Mouse (Mus musculus) lung, embryonic 14.5 days (tissue): ENCODE measurements around the gene Olfr370. TPM values are rescaled to one million over a fixed set of nuclear protein-coding genes. Genes with fewer than 3 reads are reported as not detected.

Experiments
- ATAC-seq: fragments of 200-750 bp; cut with Nextera tagmentation; 2 replicates; pipeline ENCODE4 v1.8.0; 2017; ENCODE audit warnings: mild to moderate bottlenecking, moderate TSS enrichment, moderate library complexity; ENCODE audit not compliant: insufficient read depth
- DNase-seq: peaks from one replicate; pipeline ENCODE4 v3.0.0-alpha.2; 2015
- H3K27ac ChIP-seq: fragments of 300-500 bp; sonication (generic); 2 replicates; pipeline ENCODE4 v1.5.1; 2014; ENCODE audit warnings: low read depth, mild to moderate bottlenecking, moderate library complexity
- H3K27me3 ChIP-seq: fragments of 300-500 bp; sonication (generic); 2 replicates; pipeline ENCODE4 v1.6.1; 2014; ENCODE audit warnings: low read length, control low read depth; ENCODE audit not compliant: insufficient read depth
- H3K36me3 ChIP-seq: fragments of 300-500 bp; sonication (generic); 2 replicates; pipeline ENCODE4 v1.6.1; 2014; ENCODE audit warnings: control low read depth; ENCODE audit not compliant: insufficient read depth
- H3K4me1 ChIP-seq: fragments of 300-500 bp; sonication (generic); 2 replicates; pipeline ENCODE4 v1.6.1; 2014; ENCODE audit warnings: antibody characterized with exemption, control low read depth; ENCODE audit not compliant: insufficient read depth
- H3K4me2 ChIP-seq: fragments of 300-500 bp; sonication (generic); 2 replicates; pipeline ENCODE4 v1.6.1; 2014; ENCODE audit warnings: mild to moderate bottlenecking
- H3K4me3 ChIP-seq: fragments of 300-500 bp; sonication (generic); 2 replicates; pipeline ENCODE4 v1.5.1; 2014; ENCODE audit warnings: low read depth, low read length
- H3K9ac ChIP-seq: fragments of 300-500 bp; sonication (generic); 2 replicates; pipeline ENCODE4 v1.6.1; 2014
- H3K9me3 ChIP-seq: fragments of 300-500 bp; sonication (generic); 2 replicates; pipeline ENCODE4 v1.6.1; 2016; ENCODE audit warnings: low read depth, low read length, control low read depth
- CTCF ChIP-seq: IDR thresholded peaks from 2 replicates; pipeline ENCODE4 v1.5.1; 2016; ENCODE audit warnings: antibody characterized with exemption, low read depth
- WGBS: fragments of 180-500 bp; shearing (Covaris S2); extraction: QIAGEN DNeasy Blood & Tissue Kit; methylation state at CpG from one replicate; pipeline ENCODE4 v1.1.7; 2014; 5-methylcytosine and 5-hydroxymethylcytosine counted together
- polyA plus RNA-seq: library from polyadenylated mRNA; unstranded; fragments of >200 nt; fragmentation: Nextera tagmentation; extraction: Ambion mirVana; gene quantifications from 2 replicates; pipeline ENCODE4 v1.2.1, GENCODE M21; 2014

Gene Olfr370
- polyA plus RNA-seq, 1 experiment from 2014 or later: not detected

GRCm38 (mm10) chr8:83590488-83591023, 55.0 kb downstream of the Olfr370 start:
- Histone ChIP-seq H3K4me2 (no peak overlapping the region), H3K9me3 (no peaks in the 10 kb centered on the region), H3K9ac (no peak overlapping the region), H3K4me3 (no peak overlapping the region), H3K4me1 (no peaks in the 10 kb centered on the region; the same call in 1 of the 2 replicates), H3K27me3 (no peaks in the 10 kb centered on the region), H3K36me3 (peaks cover 19% of the 10 kb centered on the region), H3K27ac (no peak overlapping the region)
- ATAC-seq (no peak), DNase-seq (no peak)
- TF ChIP-seq CTCF: peak; percentile 26; the same call in 1 of the 2 replicates
- 74% methylated on average over 7 of the region's 7 CpGs for WGBS

- H3K9ac ChIP-seq: peak overlapping the region; percentile 73; the same call in 1 of the 2 replicates
- 51% methylated on average over 3 of the region's 3 CpGs for WGBS
- TF ChIP-seq CTCF: no peak
- peak overlapping the region; percentile 88 for H3K4me2 ChIP-seq
- H3K36me3 ChIP-seq: peaks cover 18% of the 10 kb centered on the region
- H3K4me1 ChIP-seq: no peaks in the 10 kb centered on the region; the same call in 1 of the 2 replicates
- DNase-seq (no peak), ATAC-seq (no peak)
- H3K4me3 ChIP-seq: peak overlapping the region; percentile 70
- H3K9me3 ChIP-seq: no peaks in the 10 kb centered on the region
- no peaks in the 10 kb centered on the region for H3K27me3 ChIP-seq
- H3K27ac ChIP-seq: no peak overlapping the region
These were observed 57.1 kb downstream of the Olfr370 start for GRCm38 (mm10) chr8:83592682-83593081.

DNA sequence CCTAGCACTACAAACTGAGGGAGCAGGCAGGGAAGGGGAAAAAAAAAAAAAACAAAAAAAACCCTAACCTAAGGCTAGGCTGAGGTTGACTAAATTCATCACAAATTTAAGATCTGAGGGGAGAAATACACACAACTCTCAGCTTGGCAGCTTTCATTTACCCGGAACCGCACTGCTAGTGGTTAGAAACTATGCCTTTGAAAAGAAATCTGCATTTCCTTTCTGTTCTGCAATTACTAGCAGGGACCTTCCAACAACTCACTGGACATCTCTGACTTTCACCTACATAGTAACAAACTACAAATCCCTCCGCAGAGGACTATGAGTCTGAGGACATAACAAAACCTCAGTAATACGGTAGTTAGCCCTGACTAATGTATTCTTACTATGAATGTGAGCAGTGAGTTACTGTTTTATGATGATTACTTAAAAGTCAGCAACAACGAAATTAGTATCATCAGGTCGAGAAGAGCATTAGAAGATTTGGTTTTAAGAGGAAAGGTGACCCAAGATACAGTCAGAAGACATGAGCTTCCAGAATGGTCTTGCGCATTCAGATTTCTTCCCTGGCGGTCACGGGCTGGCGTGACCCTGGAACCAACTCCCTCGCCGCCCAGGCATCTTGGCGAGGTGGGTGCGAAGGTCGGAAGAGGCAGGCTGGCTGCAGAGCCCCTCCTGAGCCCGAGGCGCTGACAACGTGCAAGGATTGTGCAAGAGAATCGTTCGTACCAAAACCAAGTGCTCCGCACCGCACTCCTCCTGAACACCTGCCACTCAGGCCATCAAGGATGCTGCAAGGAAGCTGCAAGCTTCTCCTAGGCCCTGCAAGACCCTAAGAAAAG, 58.0 kb downstream of the Olfr370 start:
- no peaks in the 10 kb centered on the region for H3K9me3 ChIP-seq
- DNase-seq: peak; percentile 28
- 4% methylated on average over 22 of the region's 22 CpGs for WGBS
- peak overlapping the region; percentile 73 for H3K9ac ChIP-seq
- H3K4me3 ChIP-seq: peak overlapping the region; percentile 70
- H3K27me3 ChIP-seq: no peaks in the 10 kb centered on the region
- no peak for TF ChIP-seq CTCF
- H3K36me3 ChIP-seq: peaks cover 12% of the 10 kb centered on the region
- no peaks in the 10 kb centered on the region; the same call in 1 of the 2 replicates for H3K4me1 ChIP-seq
- H3K4me2 ChIP-seq: peak overlapping the region; percentile 88
- peak overlapping the region; percentile 76 for H3K27ac ChIP-seq
- no peak for ATAC-seq

DNA sequence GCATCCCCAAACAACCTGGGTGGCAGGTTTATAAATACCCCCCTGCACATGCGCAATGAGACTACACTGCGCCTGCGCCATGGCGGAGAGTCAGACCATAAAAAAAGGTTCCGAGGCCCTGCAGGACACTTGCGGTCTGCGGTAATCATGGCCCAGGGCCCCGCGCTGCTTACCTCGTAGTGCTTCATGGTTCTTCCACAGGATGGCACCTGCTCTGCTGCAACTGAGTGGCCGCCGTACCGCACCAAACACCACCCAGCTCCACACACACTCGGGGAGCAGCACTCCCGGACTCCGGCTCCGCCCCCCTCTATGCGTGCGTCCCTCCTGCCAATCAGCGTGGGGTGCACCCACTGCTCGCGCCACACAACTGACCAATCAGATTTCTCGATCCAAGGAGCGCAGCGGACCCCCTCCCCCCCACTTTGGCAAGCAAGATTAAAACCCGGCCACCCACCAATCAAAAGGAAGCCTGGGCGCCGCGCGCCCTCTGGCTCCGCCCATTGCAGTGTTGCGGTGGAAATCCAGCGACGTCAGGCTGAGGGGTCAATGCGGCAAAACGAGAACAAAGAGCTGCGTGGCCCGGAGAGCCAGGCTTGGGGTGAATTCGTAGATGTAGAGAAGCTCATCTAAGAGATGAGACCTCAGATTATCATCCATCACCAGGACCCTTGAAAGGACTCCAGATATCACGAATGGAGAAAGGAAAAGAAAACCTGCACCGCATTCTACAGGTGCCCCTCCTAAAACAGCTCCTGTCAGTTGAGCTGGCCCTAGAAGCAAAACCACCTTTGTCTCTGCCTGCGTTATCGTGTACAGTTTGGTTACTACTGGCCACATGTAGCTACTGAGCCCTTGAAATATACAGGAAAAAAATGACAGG, 58.8 kb downstream of the Olfr370 start:
- no peaks in the 10 kb centered on the region for H3K27me3 ChIP-seq
- WGBS: under 1% methylated on average over 43 of the region's 43 CpGs
- H3K9ac ChIP-seq: peak overlapping the region; percentile 73
- H3K4me3 ChIP-seq: peak overlapping the region; percentile 70
- DNase-seq (peak; percentile 99), ATAC-seq (peak; percentile 99)
- H3K9me3 ChIP-seq: no peaks in the 10 kb centered on the region
- peak overlapping the region; percentile 88 for H3K4me2 ChIP-seq
- no peak for TF ChIP-seq CTCF
- peak overlapping the region; percentile 92 for H3K27ac ChIP-seq
- H3K36me3 ChIP-seq: peaks cover 9% of the 10 kb centered on the region
- H3K4me1 ChIP-seq: no peaks in the 10 kb centered on the region; the same call in 1 of the 2 replicates

Other genes with a start within 250 kb of the Olfr370 start
- gene Ucp1, start 245.4 kb upstream of the Olfr370 start, polyA plus RNA-seq: not detected in 2 replicates
- gene Elmod2, start 203.3 kb upstream of the Olfr370 start, polyA plus RNA-seq: 15.9 and 16.2 TPM in 2 replicates
- gene Mgat4d, start 187.3 kb upstream of the Olfr370 start, polyA plus RNA-seq: not detected in 2 replicates
- 0.05 and 0.12 TPM in 2 replicates for gene Clgn, start 145.9 kb upstream of the Olfr370 start, polyA plus RNA-seq
- 115 and 123 TPM in 2 replicates for gene Scoc, start 77.4 kb upstream of the Olfr370 start, polyA plus RNA-seq
- 361 and 362 TPM in 2 replicates for gene Ndufb7, start 30.9 kb downstream of the Olfr370 start, polyA plus RNA-seq
- gene Tecr, start 72.2 kb downstream of the Olfr370 start, polyA plus RNA-seq: 531 and 570 TPM in 2 replicates
- 54.9 and 61.3 TPM in 2 replicates for gene Dnajb1, start 72.4 kb downstream of the Olfr370 start, polyA plus RNA-seq
- gene Gipc1, start 116.9 kb downstream of the Olfr370 start, polyA plus RNA-seq: 170 and 175 TPM in 2 replicates
- gene Ptger1, start 130.9 kb downstream of the Olfr370 start, polyA plus RNA-seq: 0.89 and 0.95 TPM in 2 replicates
- gene Pkn1, start 163.4 kb downstream of the Olfr370 start, polyA plus RNA-seq: 35.8 and 37.7 TPM in 2 replicates
- gene Ddx39, start 179.4 kb downstream of the Olfr370 start, polyA plus RNA-seq: 184 and 199 TPM in 2 replicates
- 56.9 and 57.0 TPM in 2 replicates for gene Adgre5, start 205.5 kb downstream of the Olfr370 start, polyA plus RNA-seq